Mouse (Mus musculus) erythroblast, embryonic 14.5 days (primary cell): ENCODE measurements around the gene Ctnnd2.

ENCODE experiments used
- GATA1 ChIP-seq: IDR thresholded peaks from 2 replicates; pipeline ENCODE4 v1.6.1; 2012; ENCODE audit warnings: low read length, inconsistent platforms, mixed read lengths
- TAL1 ChIP-seq: IDR thresholded peaks from 3 replicates; pipeline ENCODE4 v1.6.1; 2012; ENCODE audit warnings: low read length, inconsistent platforms, mixed read lengths

- TF ChIP-seq TAL1 (no peak), GATA1 (no peak)
Observed at GRCm38 (mm10) chr15:31058315-31058714, 885.9 kb downstream of the Ctnnd2 start.
